Mouse (Mus musculus): ENCODE measurements around the gene Cd5. TPM values are rescaled to one million over a fixed set of nuclear protein-coding genes. Genes with fewer than 3 reads are reported as not detected.

Gene Cd5
- polyA plus RNA-seq, 1 experiment from 2014 or later: 3.0 TPM

GRCm38 (mm10) chr19:10678772-10679067 is 60.1 kb downstream of the Cd5 start:
- no peaks in the 10 kb centered on the region for H3K9me3 ChIP-seq (replicated peaks; ENCODE audit: control insufficient read depth, low read length)
- no peaks in the 10 kb centered on the region for H3K36me3 ChIP-seq (ENCODE audit: control insufficient read depth, insufficient read depth)
- no peaks in the 10 kb centered on the region for H3K27me3 ChIP-seq (ENCODE audit: control insufficient read depth, insufficient read depth, low read length)
- WGBS: 68% methylated on average over 1 of the region's 1 CpGs
- H3K4me2 ChIP-seq (ENCODE audit: low read depth, low read length): no peak overlapping the region
- no peak overlapping the region for H3K9ac ChIP-seq (ENCODE audit: low read length)
- peaks cover 6% of the 10 kb centered on the region; the same call in 1 of the 2 replicates for H3K4me1 ChIP-seq (ENCODE audit: control insufficient read depth, insufficient read depth, low read length)
- no peak overlapping the region for H3K4me3 ChIP-seq (ENCODE audit: low read length)
- ATAC-seq (replicated peaks; ENCODE audit: extremely low read depth, insufficient read depth, low FRiP score): no peak
- no peak overlapping the region for H3K27ac ChIP-seq (ENCODE audit: low read length)

GRCm38 (mm10) chr19:10677915-10678771 is 60.7 kb downstream of the Cd5 start, which contains the start of gene Pga5:
Gene Pga5 (minus strand): TSS chr19:10678071.
- H3K4me3 ChIP-seq (ENCODE audit: low read length): no peak within 1 kb of the TSS
- 16% methylated on average over 6 of the region's 6 CpGs for WGBS
- ATAC-seq (replicated peaks; ENCODE audit: extremely low read depth, insufficient read depth, low FRiP score): no peak
- no peaks in the 10 kb centered on the region for H3K9me3 ChIP-seq (replicated peaks; ENCODE audit: control insufficient read depth, low read length)
- peaks cover 6% of the 10 kb centered on the region; the same call in 1 of the 2 replicates for H3K4me1 ChIP-seq (ENCODE audit: control insufficient read depth, insufficient read depth, low read length)
- H3K27me3 ChIP-seq (ENCODE audit: control insufficient read depth, insufficient read depth, low read length): no peaks in the 10 kb centered on the region
- H3K36me3 ChIP-seq (ENCODE audit: control insufficient read depth, insufficient read depth): no peaks in the 10 kb centered on the region
- H3K4me2 ChIP-seq (ENCODE audit: low read depth, low read length): no peak within 1 kb of the TSS
- no peak within 1 kb of the TSS; the same call in 1 of the 2 replicates for H3K9ac ChIP-seq (ENCODE audit: low read length)
- no peak within 1 kb of the TSS for H3K27ac ChIP-seq (ENCODE audit: low read length)

GRCm38 (mm10) chr19:10676656-10677055 is 62.1 kb downstream of the Cd5 start:
- Histone ChIP-seq H3K4me2 (ENCODE audit: low read depth, low read length) (no peak overlapping the region), H3K36me3 (ENCODE audit: control insufficient read depth, insufficient read depth) (no peaks in the 10 kb centered on the region), H3K27me3 (ENCODE audit: control insufficient read depth, insufficient read depth, low read length) (no peaks in the 10 kb centered on the region), H3K4me3 (ENCODE audit: low read length) (no peak overlapping the region), H3K9me3 (replicated peaks; ENCODE audit: control insufficient read depth, low read length) (no peaks in the 10 kb centered on the region), H3K9ac (ENCODE audit: low read length) (no peak overlapping the region), H3K27ac (ENCODE audit: low read length) (no peak overlapping the region), H3K4me1 (ENCODE audit: control insufficient read depth, insufficient read depth, low read length) (peaks cover 6% of the 10 kb centered on the region; the same call in 1 of the 2 replicates)
- WGBS: 81% methylated on average over 16 of the region's 16 CpGs
- no peak for ATAC-seq (replicated peaks; ENCODE audit: extremely low read depth, insufficient read depth, low FRiP score)

GRCm38 (mm10) chr19:10673275-10673674 is 65.5 kb downstream of the Cd5 start:
- Histone ChIP-seq H3K9me3 (replicated peaks; ENCODE audit: control insufficient read depth, low read length) (no peaks in the 10 kb centered on the region), H3K4me2 (ENCODE audit: low read depth, low read length) (no peak overlapping the region), H3K4me3 (ENCODE audit: low read length) (no peak overlapping the region), H3K27me3 (ENCODE audit: control insufficient read depth, insufficient read depth, low read length) (no peaks in the 10 kb centered on the region), H3K9ac (ENCODE audit: low read length) (no peak overlapping the region), H3K4me1 (ENCODE audit: control insufficient read depth, insufficient read depth, low read length) (peaks cover 2% of the 10 kb centered on the region; the same call in 1 of the 2 replicates), H3K27ac (ENCODE audit: low read length) (no peak overlapping the region), H3K36me3 (ENCODE audit: control insufficient read depth, insufficient read depth) (no peaks in the 10 kb centered on the region)
- 33% methylated on average over 1 of the region's 1 CpGs for WGBS
- ATAC-seq (replicated peaks; ENCODE audit: extremely low read depth, insufficient read depth, low FRiP score): no peak

- no peak for ATAC-seq (replicated peaks; ENCODE audit: extremely low read depth, insufficient read depth, low FRiP score)
- Histone ChIP-seq H3K9me3 (replicated peaks; ENCODE audit: control insufficient read depth, low read length) (no peaks in the 10 kb centered on the region), H3K4me1 (ENCODE audit: control insufficient read depth, insufficient read depth, low read length) (no peaks in the 10 kb centered on the region), H3K4me3 (ENCODE audit: low read length) (no peak overlapping the region), H3K4me2 (ENCODE audit: low read depth, low read length) (no peak overlapping the region), H3K27ac (ENCODE audit: low read length) (no peak overlapping the region), H3K27me3 (ENCODE audit: control insufficient read depth, insufficient read depth, low read length) (no peaks in the 10 kb centered on the region), H3K9ac (ENCODE audit: low read length) (no peak overlapping the region), H3K36me3 (ENCODE audit: control insufficient read depth, insufficient read depth) (no peaks in the 10 kb centered on the region)
- 68% methylated on average over 9 of the region's 9 CpGs for WGBS
These were observed 66.9 kb downstream of the Cd5 start for GRCm38 (mm10) chr19:10671854-10672417.

GRCm38 (mm10) chr19:10671319-10671718 is 67.5 kb downstream of the Cd5 start:
- 79% methylated on average over 4 of the region's 4 CpGs for WGBS
- no peak overlapping the region for H3K4me2 ChIP-seq (ENCODE audit: low read depth, low read length)
- ATAC-seq (replicated peaks; ENCODE audit: extremely low read depth, insufficient read depth, low FRiP score): no peak
- H3K4me1 ChIP-seq (ENCODE audit: control insufficient read depth, insufficient read depth, low read length): no peaks in the 10 kb centered on the region
- H3K36me3 ChIP-seq (ENCODE audit: control insufficient read depth, insufficient read depth): no peaks in the 10 kb centered on the region
- H3K9me3 ChIP-seq (replicated peaks; ENCODE audit: control insufficient read depth, low read length): no peaks in the 10 kb centered on the region
- no peak overlapping the region for H3K27ac ChIP-seq (ENCODE audit: low read length)
- H3K4me3 ChIP-seq (ENCODE audit: low read length): no peak overlapping the region
- no peak overlapping the region for H3K9ac ChIP-seq (ENCODE audit: low read length)
- no peaks in the 10 kb centered on the region for H3K27me3 ChIP-seq (ENCODE audit: control insufficient read depth, insufficient read depth, low read length)

Other genes with a start within 250 kb of the Cd5 start
- 27.7 and 33.1 TPM in 2 replicates for gene Cpsf7, start 213.7 kb downstream of the Cd5 start, polyA plus RNA-seq (2015; fragmentation: Nextera tagmentation; extraction: Ambion mirVana)
- gene Sdhaf2, start 212.9 kb downstream of the Cd5 start, polyA plus RNA-seq (2015; fragmentation: Nextera tagmentation; extraction: Ambion mirVana): 53.6 and 54.6 TPM in 2 replicates
- gene Tmem216, start 182.8 kb downstream of the Cd5 start, polyA plus RNA-seq (2015; fragmentation: Nextera tagmentation; extraction: Ambion mirVana): 17.0 and 20.7 TPM in 2 replicates
- gene Cyb561a3, start 161.8 kb downstream of the Cd5 start, polyA plus RNA-seq (2015; fragmentation: Nextera tagmentation; extraction: Ambion mirVana): 20.6 and 22.8 TPM in 2 replicates
- gene Tmem138, start 161.6 kb downstream of the Cd5 start, polyA plus RNA-seq (2015; fragmentation: Nextera tagmentation; extraction: Ambion mirVana): 25.1 TPM in 2 replicates
- 276 and 277 TPM in 2 replicates for gene Ddb1, start 133.7 kb downstream of the Cd5 start, polyA plus RNA-seq (2015; fragmentation: Nextera tagmentation; extraction: Ambion mirVana)
- 11.4 TPM in 2 replicates for gene Tkfc, start 133.3 kb downstream of the Cd5 start, polyA plus RNA-seq (2015; fragmentation: Nextera tagmentation; extraction: Ambion mirVana)
- 1.7 and 2.1 TPM in 2 replicates for gene Vwce, start 104.8 kb downstream of the Cd5 start, polyA plus RNA-seq (2015; fragmentation: Nextera tagmentation; extraction: Ambion mirVana)
- not detected in 2 replicates for gene Pga5, start 60.9 kb downstream of the Cd5 start, polyA plus RNA-seq (2015; fragmentation: Nextera tagmentation; extraction: Ambion mirVana)
- 29.3 and 30.4 TPM in 2 replicates for gene Vps37c, start 50.3 kb downstream of the Cd5 start, polyA plus RNA-seq (2015; fragmentation: Nextera tagmentation; extraction: Ambion mirVana)
- 0.91 and 4.3 TPM in 2 replicates for gene Cd6, start 91.1 kb upstream of the Cd5 start, polyA plus RNA-seq (2015; fragmentation: Nextera tagmentation; extraction: Ambion mirVana)
- gene Slc15a3, start 100.7 kb upstream of the Cd5 start, polyA plus RNA-seq (2015; fragmentation: Nextera tagmentation; extraction: Ambion mirVana): 0.42 and 0.92 TPM in 2 replicates
- gene Tmem132a, start 130.9 kb upstream of the Cd5 start, polyA plus RNA-seq (2015; fragmentation: Nextera tagmentation; extraction: Ambion mirVana): 36.7 and 47.0 TPM in 2 replicates
- gene Tmem109, start 143.0 kb upstream of the Cd5 start, polyA plus RNA-seq (2015; fragmentation: Nextera tagmentation; extraction: Ambion mirVana): 108 and 112 TPM in 2 replicates
- gene Prpf19, start 156.2 kb upstream of the Cd5 start, polyA plus RNA-seq (2015; fragmentation: Nextera tagmentation; extraction: Ambion mirVana): 35.9 and 37.7 TPM in 2 replicates
- gene Zp1, start 181.6 kb upstream of the Cd5 start, polyA plus RNA-seq (2015; fragmentation: Nextera tagmentation; extraction: Ambion mirVana): 0.14 TPM in 1 of 2 replicates, not detected in the other
- 0.11 and 0.24 TPM in 2 replicates for gene Ptgdr2, start 198.2 kb upstream of the Cd5 start, polyA plus RNA-seq (2015; fragmentation: Nextera tagmentation; extraction: Ambion mirVana)
- 17.7 and 18.2 TPM in 2 replicates for gene Ccdc86, start 210.3 kb upstream of the Cd5 start, polyA plus RNA-seq (2015; fragmentation: Nextera tagmentation; extraction: Ambion mirVana)
- not detected in 2 replicates for gene Ms4a10, start 235.7 kb upstream of the Cd5 start, polyA plus RNA-seq (2015; fragmentation: Nextera tagmentation; extraction: Ambion mirVana)